Mouse (Mus musculus) E14TG2a.4 (cell line): Measurements from ENCODE around the gene Rbfox1.
A peak's percentile ranks its signal among the peaks of the same experiment; 100 is the strongest.

Experiments
- H3K27me3 ChIP-seq: 2 replicates; pipeline ENCODE4 v1.6.1; 2014; ENCODE audit warnings: low read length, control low read depth; ENCODE audit not compliant: insufficient read depth
- H3K36me3 ChIP-seq: 2 replicates; pipeline ENCODE4 v1.6.1; 2014; ENCODE audit warnings: low read length, control low read depth; ENCODE audit not compliant: insufficient read depth
- H3K4me1 ChIP-seq: replicated peaks from 2 replicates; pipeline ENCODE4 v1.6.1; 2014; ENCODE audit warnings: low read depth, low read length, control low read depth
- H3K4me3 ChIP-seq: replicated peaks from 2 replicates; pipeline ENCODE4 v1.5.1; 2014; ENCODE audit warnings: mild to moderate bottlenecking, low read length
- H3K9me3 ChIP-seq: 2 replicates; pipeline ENCODE4 v1.6.1; 2014; ENCODE audit warnings: low read length, control low read depth
- CTCF ChIP-seq: conservative IDR thresholded peaks from 2 replicates; pipeline ENCODE4 v1.5.1; 2014; ENCODE audit warnings: low read length
- NANOG ChIP-seq: IDR thresholded peaks from 2 replicates; pipeline ENCODE4 v1.6.1; 2014; ENCODE audit warnings: borderline replicate concordance, low read length, mixed read lengths
- POU5F1 ChIP-seq: IDR thresholded peaks from 2 replicates; pipeline ENCODE4 v1.6.1; 2014; ENCODE audit warnings: low read length, borderline replicate concordance

Rbfox1 gene

DNA sequence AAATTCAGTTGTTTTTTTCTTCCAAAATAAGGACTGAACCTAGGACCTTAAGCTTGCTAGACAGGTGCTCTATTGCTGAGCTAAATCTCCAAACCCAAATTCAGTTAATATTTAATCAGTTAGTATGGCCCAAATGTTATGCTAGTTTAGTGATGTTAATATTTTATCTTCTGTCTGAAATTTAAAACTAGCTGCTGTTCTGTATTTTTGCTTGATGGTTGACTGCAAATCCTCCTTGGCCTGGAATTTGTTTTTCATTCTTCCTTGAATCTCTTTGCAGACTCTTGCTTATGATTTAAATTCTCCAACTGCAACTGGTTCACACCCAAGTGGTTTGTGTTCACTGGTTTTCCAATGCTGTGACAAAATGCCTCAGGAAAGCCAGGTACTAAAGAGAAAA lies 121.8 kb downstream of the Rbfox1 start:
- no peaks in the 10 kb centered on the region for H3K4me1 ChIP-seq
- no peaks in the 10 kb centered on the region for H3K9me3 ChIP-seq
- H3K27me3 ChIP-seq = no peaks in the 10 kb centered on the region
- H3K4me3 ChIP-seq = no peak overlapping the region
- no peaks in the 10 kb centered on the region for H3K36me3 ChIP-seq
- TF ChIP-seq NANOG (no peak), CTCF (no peak), POU5F1 (no peak)

DNA sequence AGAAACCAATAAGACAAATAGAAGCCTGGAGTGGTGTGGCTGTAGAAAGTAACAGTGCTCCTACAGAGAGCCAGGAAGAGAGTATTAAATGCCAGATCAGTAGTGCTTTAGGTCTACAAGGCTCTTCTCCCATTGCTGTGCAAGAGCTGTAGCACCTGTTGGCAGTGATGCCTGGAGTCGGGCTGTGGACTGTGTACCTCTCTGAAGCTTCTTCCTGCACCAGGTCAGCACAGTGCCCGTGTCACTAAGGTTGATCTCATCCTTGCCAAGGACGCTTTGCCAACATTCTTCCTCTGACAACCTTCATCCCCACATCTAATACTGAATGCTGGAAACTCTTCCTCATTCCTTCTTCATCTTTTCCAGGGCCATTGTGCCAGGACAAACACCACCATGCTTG lies 127.7 kb downstream of the Rbfox1 start:
- TF ChIP-seq NANOG (no peak), POU5F1 (no peak), CTCF (no peak)
- Histone ChIP-seq H3K27me3 (no peaks in the 10 kb centered on the region), H3K4me3 (no peak overlapping the region), H3K36me3 (no peaks in the 10 kb centered on the region), H3K9me3 (no peaks in the 10 kb centered on the region), H3K4me1 (no peaks in the 10 kb centered on the region; the same call in 1 of the 2 replicates)

DNA sequence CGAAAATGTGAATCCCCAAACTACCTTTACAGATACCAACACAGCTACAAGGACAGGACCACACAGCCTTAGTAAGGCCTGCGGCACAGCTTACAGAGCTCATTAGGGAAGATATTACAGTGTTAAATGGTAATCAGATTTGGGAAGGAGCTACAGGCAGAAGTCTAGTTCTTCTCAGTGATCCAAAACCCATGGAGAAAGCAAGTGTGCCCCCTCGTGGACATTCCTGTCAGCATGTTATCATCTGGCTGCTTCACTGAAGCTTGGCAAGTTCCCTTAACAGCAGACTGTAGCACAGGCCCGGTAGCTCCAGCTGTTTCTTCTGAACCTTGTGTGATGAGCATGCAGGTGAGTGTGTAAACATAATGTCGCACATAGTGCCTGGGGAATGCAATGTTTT lies 133.5 kb downstream of the Rbfox1 start:
- Histone ChIP-seq H3K27me3 (no peaks in the 10 kb centered on the region), H3K4me1 (peaks cover 27% of the 10 kb centered on the region), H3K36me3 (no peaks in the 10 kb centered on the region), H3K4me3 (no peak overlapping the region), H3K9me3 (no peaks in the 10 kb centered on the region)
- TF ChIP-seq CTCF (peak; percentile 44), NANOG (no peak)

DNA sequence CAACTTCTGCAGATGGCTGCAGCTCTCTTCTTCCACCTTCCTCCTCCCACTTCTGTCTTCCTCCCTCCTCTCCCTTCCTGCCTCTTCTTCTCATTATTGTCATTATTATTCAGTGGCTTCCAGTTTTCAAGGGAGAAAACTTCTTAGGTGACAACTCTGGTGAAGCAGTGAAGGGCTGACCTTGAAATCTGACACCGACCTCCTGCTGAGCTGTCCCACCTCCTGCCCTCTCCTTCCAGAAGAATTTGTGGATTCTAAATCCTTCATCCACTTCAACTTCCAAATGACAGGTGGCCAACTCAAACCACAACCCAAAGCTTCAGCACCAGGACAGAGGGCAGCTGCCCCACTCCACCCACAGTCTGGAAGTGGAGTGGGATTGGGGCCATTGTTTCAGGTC lies 134.2 kb downstream of the Rbfox1 start:
- H3K9me3 ChIP-seq = no peaks in the 10 kb centered on the region
- peaks cover 27% of the 10 kb centered on the region for H3K4me1 ChIP-seq
- H3K36me3 ChIP-seq = no peaks in the 10 kb centered on the region
- H3K4me3 ChIP-seq = no peak overlapping the region
- H3K27me3 ChIP-seq = no peaks in the 10 kb centered on the region
- TF ChIP-seq NANOG (no peak), CTCF (no peak), POU5F1 (no peak)

DNA sequence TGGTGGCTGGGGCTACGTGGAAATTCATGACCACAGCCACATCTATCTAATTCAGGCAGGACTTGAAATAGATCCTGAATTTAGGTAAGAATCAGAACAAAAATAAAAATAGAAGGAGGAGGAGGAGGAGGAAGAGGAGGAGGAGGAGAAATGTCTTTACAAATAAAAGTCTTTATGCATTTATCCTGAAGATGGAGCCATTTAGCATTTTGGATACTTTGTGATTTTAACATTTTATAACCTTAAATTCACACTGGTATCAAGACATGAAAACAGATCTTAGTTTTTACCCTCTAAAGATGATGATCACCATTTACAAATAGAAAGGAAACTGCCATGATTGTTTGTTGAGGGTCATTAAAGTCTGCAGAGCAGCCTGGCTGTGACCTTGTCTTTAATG lies 146.1 kb downstream of the Rbfox1 start:
- no peaks in the 10 kb centered on the region for H3K9me3 ChIP-seq
- H3K4me3 ChIP-seq = no peak overlapping the region
- H3K4me1 ChIP-seq = no peaks in the 10 kb centered on the region
- H3K36me3 ChIP-seq = no peaks in the 10 kb centered on the region
- TF ChIP-seq POU5F1 = no peak
- no peaks in the 10 kb centered on the region for H3K27me3 ChIP-seq

DNA sequence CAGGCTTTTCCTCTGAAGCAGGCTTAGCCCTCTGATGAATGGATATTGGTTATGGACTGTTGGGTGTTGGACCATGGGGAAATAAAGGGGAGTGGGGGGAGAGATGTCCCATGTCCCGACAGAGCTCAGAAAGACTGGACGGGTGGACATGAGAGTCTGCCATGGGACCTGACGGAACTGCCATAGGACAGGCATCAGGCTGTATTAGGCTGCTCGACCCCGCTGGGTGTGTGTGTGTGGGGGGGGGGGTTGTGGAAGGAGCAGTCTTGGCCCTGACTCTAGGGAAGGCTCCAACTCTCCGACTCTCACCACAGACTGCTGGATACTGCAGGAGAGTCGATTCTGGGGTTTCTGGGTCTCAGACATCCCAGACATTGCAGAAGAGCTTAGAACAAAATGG lies 147.4 kb downstream of the Rbfox1 start:
- TF ChIP-seq CTCF (no peak), NANOG (no peak), POU5F1 (no peak)
- H3K36me3 ChIP-seq = no peaks in the 10 kb centered on the region

DNA sequence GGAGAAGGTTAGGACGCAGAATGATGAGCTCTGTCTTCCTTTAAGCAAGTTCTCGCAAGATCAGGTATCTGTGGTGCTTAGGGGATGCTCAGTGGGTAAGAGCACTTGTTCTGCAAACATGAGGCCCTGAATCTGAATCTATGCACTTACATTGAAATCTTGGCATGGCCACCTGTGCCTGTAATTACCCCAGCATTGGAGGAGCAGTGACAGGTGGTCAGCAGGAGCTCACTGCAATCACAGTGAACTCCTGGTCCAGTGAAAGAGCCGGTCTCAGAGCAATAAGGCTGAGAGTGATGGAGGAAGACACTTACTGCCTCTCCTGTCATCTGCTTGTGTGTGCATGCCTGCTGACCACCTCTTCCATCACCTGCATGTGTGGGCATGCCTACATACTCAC lies 149.7 kb downstream of the Rbfox1 start:
- TF ChIP-seq POU5F1 (no peak), NANOG (no peak)
- H3K36me3 ChIP-seq = no peaks in the 10 kb centered on the region

More for the DNA sequence above, 147.4 kb downstream of the Rbfox1 start:
- Histone ChIP-seq H3K4me3 (no peak overlapping the region), H3K9me3 (no peaks in the 10 kb centered on the region), H3K27me3 (no peaks in the 10 kb centered on the region), H3K4me1 (no peaks in the 10 kb centered on the region)

DNA sequence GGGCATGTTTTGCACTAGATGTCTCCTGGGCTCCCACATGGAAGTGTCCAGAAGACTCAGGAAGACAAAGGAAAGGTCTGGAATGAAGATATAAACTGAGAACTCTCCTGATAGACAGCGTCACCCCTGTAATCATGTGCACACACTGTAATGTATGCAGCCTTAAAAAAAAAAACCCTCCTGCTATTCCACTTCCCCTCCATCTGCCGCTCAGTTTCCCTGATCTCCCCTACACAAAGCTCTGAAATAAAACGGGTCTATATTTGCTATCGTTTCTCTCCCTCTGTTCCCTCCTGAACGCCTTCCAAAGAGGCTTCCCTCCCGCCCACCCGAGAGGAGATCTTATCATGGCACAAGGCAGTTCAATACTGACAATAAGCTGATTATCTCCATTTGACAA lies 151.9 kb downstream of the Rbfox1 start:
- H3K4me3 ChIP-seq = no peak overlapping the region
- no peaks in the 10 kb centered on the region for H3K36me3 ChIP-seq
- TF ChIP-seq POU5F1 (no peak), CTCF (no peak), NANOG (no peak)
- H3K4me1 ChIP-seq = no peaks in the 10 kb centered on the region
- no peaks in the 10 kb centered on the region for H3K9me3 ChIP-seq
- H3K27me3 ChIP-seq = no peaks in the 10 kb centered on the region

More for the DNA sequence above, 149.7 kb downstream of the Rbfox1 start:
- no peaks in the 10 kb centered on the region for H3K4me1 ChIP-seq
- H3K4me3 ChIP-seq = no peak overlapping the region
- no peaks in the 10 kb centered on the region for H3K27me3 ChIP-seq
- H3K9me3 ChIP-seq = no peaks in the 10 kb centered on the region

DNA sequence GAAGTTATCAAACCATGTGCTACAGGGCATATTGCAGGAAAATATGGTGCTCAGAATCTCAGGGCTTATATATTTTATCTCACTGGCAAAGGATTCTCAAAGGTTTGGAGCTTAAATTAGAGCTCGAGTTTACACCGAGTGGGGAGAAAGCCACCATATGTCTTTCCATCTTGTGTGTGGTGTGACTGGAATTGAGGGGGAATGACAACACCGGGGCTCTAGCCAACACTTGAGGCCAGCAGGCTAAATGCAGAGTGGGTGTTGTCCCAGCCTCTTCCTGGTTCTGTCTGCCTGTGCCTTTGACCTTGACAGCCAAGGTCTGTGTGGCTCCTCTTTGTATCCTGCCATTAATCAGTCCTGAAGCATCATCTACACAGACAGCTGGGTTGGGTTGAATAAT lies 157.6 kb downstream of the Rbfox1 start:
- peaks cover 7% of the 10 kb centered on the region; the same call in 1 of the 2 replicates for H3K4me1 ChIP-seq
- H3K9me3 ChIP-seq = no peaks in the 10 kb centered on the region
- H3K27me3 ChIP-seq = no peaks in the 10 kb centered on the region
- H3K4me3 ChIP-seq = no peak overlapping the region
- TF ChIP-seq POU5F1 = no peak
- no peak for TF ChIP-seq NANOG
- no peak for TF ChIP-seq CTCF
- H3K36me3 ChIP-seq = no peaks in the 10 kb centered on the region

DNA sequence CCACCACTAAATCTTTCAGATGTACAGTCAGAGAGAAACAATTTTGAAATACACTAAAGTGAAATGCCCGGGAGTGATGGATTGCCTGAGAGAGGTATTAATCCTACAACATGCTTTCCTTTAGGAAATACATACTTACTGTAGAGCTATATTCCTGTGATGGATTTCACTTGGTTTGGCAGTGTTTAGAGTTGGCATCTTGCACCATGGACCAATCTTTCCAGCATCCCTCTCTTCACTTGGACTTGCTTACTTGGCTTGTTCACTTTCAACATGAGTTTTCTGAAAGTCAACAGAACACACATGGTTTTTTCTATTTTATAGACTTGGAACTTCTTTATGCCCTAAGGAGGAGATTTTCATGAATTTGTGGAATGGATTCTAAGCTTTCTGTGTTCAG lies 163.4 kb downstream of the Rbfox1 start:
- no peaks in the 10 kb centered on the region for H3K27me3 ChIP-seq
- no peak overlapping the region for H3K4me3 ChIP-seq
- no peak for TF ChIP-seq CTCF
- H3K4me1 ChIP-seq = no peaks in the 10 kb centered on the region
- no peaks in the 10 kb centered on the region for H3K36me3 ChIP-seq
- no peaks in the 10 kb centered on the region for H3K9me3 ChIP-seq
